Mouse (Mus musculus) layer of hippocampus, adult 9-11 months (tissue): ENCODE data around the gene Stard10.

Source experiments
- DNase-seq: peaks from one replicate; pipeline ENCODE4 v3.0.0; 2022

The Stard10 gene

GRCm38 (mm10) chr7:101374155-101374554 is 57.3 kb downstream of the Stard10 start:
- peak; percentile 49 for DNase-seq

GRCm38 (mm10) chr7:101376701-101377340 is 59.9 kb downstream of the Stard10 start:
- peak; percentile 53 for DNase-seq

GRCm38 (mm10) chr7:101377741-101378262 is 60.9 kb downstream of the Stard10 start:
- DNase-seq, result peak; percentile 52

GRCm38 (mm10) chr7:101378285-101378684 is 61.4 kb downstream of the Stard10 start:
- no peak for DNase-seq

GRCm38 (mm10) chr7:101378796-101379465 is 62.0 kb downstream of the Stard10 start:
- DNase-seq, result no peak

GRCm38 (mm10) chr7:101379732-101380131 is 62.8 kb downstream of the Stard10 start:
- no peak for DNase-seq

- DNase-seq, result no peak
These were observed 64.6 kb downstream of the Stard10 start for GRCm38 (mm10) chr7:101381512-101381911.

- peak; percentile 80 for DNase-seq
These were observed 65.5 kb downstream of the Stard10 start for GRCm38 (mm10) chr7:101382378-101382777.

GRCm38 (mm10) chr7:101383756-101384155 is 66.9 kb downstream of the Stard10 start:
- DNase-seq, result peak; percentile 77

- no peak for DNase-seq
These were observed 68.0 kb downstream of the Stard10 start for GRCm38 (mm10) chr7:101384931-101385330.

- no peak for DNase-seq
These were observed 68.4 kb downstream of the Stard10 start for GRCm38 (mm10) chr7:101385331-101385733.

- DNase-seq, result no peak
These were observed 69.1 kb downstream of the Stard10 start for GRCm38 (mm10) chr7:101385866-101386452.

- DNase-seq, result no peak
These were observed 72.4 kb downstream of the Stard10 start for GRCm38 (mm10) chr7:101389256-101389655.

- DNase-seq, result no peak
These were observed 75.1 kb downstream of the Stard10 start for GRCm38 (mm10) chr7:101391909-101392479.

- DNase-seq, result no peak
These were observed 76.1 kb downstream of the Stard10 start for GRCm38 (mm10) chr7:101393015-101393414.

GRCm38 (mm10) chr7:101393694-101394504 is 77.0 kb downstream of the Stard10 start:
- DNase-seq, result no peak

- no peak for DNase-seq
These were observed 77.7 kb downstream of the Stard10 start for GRCm38 (mm10) chr7:101394569-101394968.

GRCm38 (mm10) chr7:101395471-101395870 is 78.6 kb downstream of the Stard10 start:
- no peak for DNase-seq
